Comparison of ENCODE assay signal across 8 mouse cellular contexts in the genomic region with DNA sequence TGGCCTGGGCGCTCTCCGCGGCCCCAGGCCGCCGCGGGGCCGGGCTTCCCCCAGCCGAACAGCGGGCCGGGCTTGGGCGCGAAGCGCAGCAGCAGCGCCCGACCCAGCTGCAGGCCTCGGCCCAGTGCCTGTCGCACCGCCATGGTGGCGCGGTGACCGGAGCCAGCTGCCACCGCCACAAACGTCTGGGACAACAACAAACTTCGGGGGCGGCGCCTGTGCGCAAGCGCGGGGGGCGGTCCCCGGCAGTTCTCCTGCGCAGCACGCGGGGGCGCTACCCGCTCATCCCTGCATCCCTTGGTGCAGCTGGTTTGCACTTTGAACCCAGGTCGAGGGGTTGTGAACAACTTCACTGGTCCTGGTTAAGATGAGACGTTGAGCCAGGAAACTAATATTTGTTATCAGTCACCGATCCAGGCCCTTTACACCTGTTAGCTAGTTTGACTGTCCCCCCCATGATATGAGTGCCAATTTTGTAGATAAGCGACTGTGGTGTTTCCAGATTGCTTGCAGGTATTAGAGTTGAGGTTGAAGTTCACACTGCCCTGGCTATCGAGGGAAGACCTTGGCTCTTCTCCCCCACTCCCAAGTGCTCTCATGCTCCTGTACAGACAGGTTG. TPM values are rescaled to one million over a fixed set of nuclear protein-coding genes. Genes with fewer than 3 reads are reported as not detected.
DNase-seq lines count a peak whose midpoint lies in the region; ATAC-seq and TF ChIP-seq lines count a peak whose summit lies in the region.

A gene (minus strand): TSS at position 231 of the 619 bp plus-strand sequence.

- WGBS in heart, embryonic 11.5 days (ENCODE audit: insufficient replicate concordance) = 3% methylated on average over 41 of the region's 41 CpGs
- 4% methylated on average over 36 of the region's 41 CpGs for WGBS in kidney, embryonic 16.5 days

- peak; percentile 86 for ATAC-seq in erythroblast, adult 5-6 weeks (replicated peaks; ENCODE audit: low FRiP score, poor library complexity, severe bottlenecking)
- ATAC-seq in heart, embryonic 11.5 days (replicated peaks; ENCODE audit: insufficient number of reproducible peaks, low FRiP score, low TSS enrichment) = peak; percentile 75
- peak; percentile 84 for ATAC-seq in kidney, embryonic 16.5 days (ENCODE audit: low FRiP score, low TSS enrichment)

- DNase-seq in brain, embryonic 14.5 days (ENCODE audit: low read depth) = peak; percentile 92
- DNase-seq in liver = peak; percentile 89
- DNase-seq in monocyte, adult 2 months (ENCODE audit: low read depth in 1 of 2, low spot score in 2 of 2) = peak; percentile 67 to 85
- DNase-seq in spleen, postnatal 14 days (ENCODE audit: low spot score in 2 of 2) = peak; percentile 81 to 86

- no peaks in the 10 kb centered on the region for H3K79me3 ChIP-seq in C2C12 (ENCODE audit: low read depth)

- peak within 1 kb of the TSS; percentile 92 for H3K9ac ChIP-seq in heart, embryonic 11.5 days (ENCODE audit: low read depth, low read length)
- H3K9ac ChIP-seq in kidney, embryonic 16.5 days (replicated peaks; ENCODE audit: low read length) = peak within 1 kb of the TSS; percentile 95

- H3K36me3 ChIP-seq in C2C12 (ENCODE audit: control insufficient read depth, insufficient read depth) = no peaks in the 10 kb centered on the region
- H3K36me3 ChIP-seq in heart, embryonic 11.5 days (ENCODE audit: control insufficient read depth, insufficient read depth, low read length) = no peaks in the 10 kb centered on the region
- no peaks in the 10 kb centered on the region for H3K36me3 ChIP-seq in kidney, embryonic 16.5 days (ENCODE audit: insufficient read depth, low read length)

- peaks cover 22% of the 10 kb centered on the region for H3K4me1 ChIP-seq in heart, embryonic 11.5 days (ENCODE audit: control insufficient read depth, insufficient read depth, low read length)
- H3K4me1 ChIP-seq in kidney, embryonic 16.5 days (ENCODE audit: insufficient read depth, low read length) = no peaks in the 10 kb centered on the region

- TF ChIP-seq POLR2A in brain, embryonic 14.5 days (IDR thresholded peaks at IDR 0.05; ENCODE audit: borderline replicate concordance, extremely low read depth, insufficient read depth, insufficient read length, poor library complexity, severe bottlenecking) = peak; percentile 48; the same call in 1 of the 2 replicates

- peak within 1 kb of the TSS; percentile 64 for H3K4me2 ChIP-seq in heart, embryonic 11.5 days
- H3K4me2 ChIP-seq in kidney, embryonic 16.5 days (replicated peaks; ENCODE audit: low read depth, low read length) = peak within 1 kb of the TSS; percentile 56

- H3K27ac ChIP-seq in heart, embryonic 11.5 days (ENCODE audit: low read depth, low read length) = peak within 1 kb of the TSS; percentile 97
- peak within 1 kb of the TSS; percentile 96 for H3K27ac ChIP-seq in kidney, embryonic 16.5 days (ENCODE audit: low read length)

- H3K9me3 ChIP-seq in heart, embryonic 11.5 days (replicated peaks; ENCODE audit: control insufficient read depth, low read length) = no peaks in the 10 kb centered on the region
- H3K9me3 ChIP-seq in kidney, embryonic 16.5 days (ENCODE audit: low read length) = no peaks in the 10 kb centered on the region

- no peaks in the 10 kb centered on the region for H3K27me3 ChIP-seq in C2C12 (ENCODE audit: control insufficient read depth, insufficient read depth, insufficient read length)
- H3K27me3 ChIP-seq in heart, embryonic 11.5 days (ENCODE audit: control insufficient read depth, insufficient read depth, low read length) = peaks cover 5% of the 10 kb centered on the region
- no peaks in the 10 kb centered on the region for H3K27me3 ChIP-seq in kidney, embryonic 16.5 days (ENCODE audit: insufficient read depth, low read length)

- TF ChIP-seq CTCF in C2C12 (IDR thresholded peaks at IDR 0.05; ENCODE audit: control insufficient read depth, insufficient read depth, insufficient read length) = peak; percentile 99
- peak; percentile 93 for TF ChIP-seq CTCF in brain, embryonic 14.5 days (IDR thresholded peaks at IDR 0.05; ENCODE audit: borderline replicate concordance, extremely low read depth, insufficient read depth, insufficient read length)

- H3ac ChIP-seq in C2C12 (ENCODE audit: control insufficient read depth, insufficient read length, low read depth) = peak within 1 kb of the TSS; percentile 73

- H3K79me2 ChIP-seq in C2C12 (ENCODE audit: control insufficient read depth, insufficient read depth) = no peaks in the 10 kb centered on the region

- H3K4me3 ChIP-seq in C2C12 (ENCODE audit: insufficient read depth, poor library complexity, severe bottlenecking) = peak within 1 kb of the TSS; percentile 71
- H3K4me3 ChIP-seq in heart, embryonic 11.5 days (ENCODE audit: low read depth, low read length) = peak within 1 kb of the TSS; percentile 72
- peak within 1 kb of the TSS; percentile 70 for H3K4me3 ChIP-seq in kidney, embryonic 16.5 days (ENCODE audit: low read length)

TF ChIP-seq in C2C12, 6 proteins besides CTCF, POLR2A, EP300 and RAD21:
- TF ChIP-seq MAX (IDR thresholded peaks at IDR 0.05) (no peak), CEBPB (IDR thresholded peaks at IDR 0.05; ENCODE audit: low read depth) (no peak), MYOG (IDR thresholded peaks at IDR 0.05; ENCODE audit: control insufficient read depth, extremely low read depth, insufficient read length) (no peak), FOSL1 (IDR thresholded peaks at IDR 0.05; ENCODE audit: insufficient read depth, low read length, poor library complexity, severe bottlenecking) (no peak), MYOD1 (IDR thresholded peaks at IDR 0.05; ENCODE audit: control insufficient read depth, insufficient read length, low read depth) (no peak), USF1 (IDR thresholded peaks at IDR 0.05; ENCODE audit: low read depth) (no peak)

RNA-seq across cellular contexts. Expression of the gene that starts here (rescaled TPM):
- 9.7 TPM for polyA plus RNA-seq in C2C12 (2012; fragmentation: generic; extraction: Trizol)
- 87.9 and 92.7 TPM in 2 replicates for polyA plus RNA-seq in brain, embryonic 14.5 days (2012; rRNA removed)
- total RNA-seq in erythroblast, adult 5-6 weeks (2015; ENCODE audit: low replicate concordance) = 52.7 and 58.8 TPM in 2 replicates
- total RNA-seq in erythroblast, adult 5-6 weeks (2017; ENCODE audit: low replicate concordance) = 91.2 and 111 TPM in 2 replicates
- 22.9 and 30.9 TPM in 2 replicates for polyA plus RNA-seq in heart, embryonic 11.5 days (2014; fragmentation: Nextera tagmentation; extraction: Ambion mirVana)
- polyA plus RNA-seq in kidney, embryonic 16.5 days (2015; fragmentation: Nextera tagmentation; extraction: Ambion mirVana) = 54.4 and 56.0 TPM in 2 replicates

Comparison
In these comparisons a context has a peak if more than half of its experiments do, and no peak if none do; other contexts are left out.
1. Peak in every context shown above with its lines: DNase-seq, ATAC-seq, H3K4me3 ChIP-seq and H3K27ac ChIP-seq.